Mouse (Mus musculus) liver, embryonic 16.5 days (tissue): Measurements from ENCODE around the gene Cfap221. TPM values are rescaled to one million over a fixed set of nuclear protein-coding genes. Genes with fewer than 3 reads are reported as not detected.

ENCODE experiments used
- ATAC-seq: fragments of 200-750 bp; cut with Nextera tagmentation; 2 replicates; pipeline ENCODE4 v1.8.0; 2017; ENCODE audit warnings: low read depth, mild to moderate bottlenecking, moderate number of reproducible peaks, moderate library complexity
- H3K27ac ChIP-seq: fragments of 300-500 bp; sonication (generic); 2 replicates; pipeline ENCODE4 v1.5.1; 2014; ENCODE audit warnings: mild to moderate bottlenecking, low read length
- H3K27me3 ChIP-seq: fragments of 300-500 bp; sonication (generic); 2 replicates; pipeline ENCODE4 v1.6.1; 2014; ENCODE audit warnings: low read depth, low read length, mixed read lengths; ENCODE audit not compliant: control insufficient read depth, insufficient read depth
- H3K36me3 ChIP-seq: fragments of 300-500 bp; sonication (generic); 2 replicates; pipeline ENCODE4 v1.6.1; 2014; ENCODE audit warnings: mild to moderate bottlenecking; ENCODE audit not compliant: control insufficient read depth, insufficient read depth
- H3K4me1 ChIP-seq: fragments of 300-500 bp; sonication (generic); 2 replicates; pipeline ENCODE4 v1.6.1; 2014; ENCODE audit warnings: low read depth, low read length, mixed read lengths; ENCODE audit not compliant: control insufficient read depth
- H3K4me2 ChIP-seq: fragments of 300-500 bp; sonication (generic); 2 replicates; pipeline ENCODE4 v1.6.1; 2014; ENCODE audit warnings: low read depth, low read length, mixed read lengths
- H3K4me3 ChIP-seq: fragments of 300-500 bp; sonication (generic); 2 replicates; pipeline ENCODE4 v1.5.1; 2014; ENCODE audit warnings: low read depth, mild to moderate bottlenecking, low read length
- H3K9ac ChIP-seq: fragments of 300-500 bp; sonication (generic); 2 replicates; pipeline ENCODE4 v1.6.1; 2014; ENCODE audit warnings: low read depth, low read length
- H3K9me3 ChIP-seq: fragments of 300-500 bp; sonication (generic); replicated peaks from 2 replicates; pipeline ENCODE4 v1.6.1; 2016; ENCODE audit warnings: low read length; ENCODE audit not compliant: control insufficient read depth
- WGBS: fragments of 180-500 bp; shearing (Covaris S2); extraction: QIAGEN DNeasy Blood & Tissue Kit; methylation state at CpG from one replicate; pipeline ENCODE4 v1.1.7; 2014; ENCODE audit not compliant: insufficient replicate concordance; 5-methylcytosine and 5-hydroxymethylcytosine counted together
- polyA plus RNA-seq: library from polyadenylated mRNA; unstranded; fragments of >200 nt; fragmentation: Nextera tagmentation; extraction: Ambion mirVana; gene quantifications from 2 replicates; pipeline ENCODE4 v1.2.1, GENCODE M21; 2015

The Cfap221 gene
- polyA plus RNA-seq, 1 experiment from 2014 or later = not detected

- ATAC-seq = no peak
- H3K36me3 ChIP-seq = no peaks in the 10 kb centered on the region
- no peaks in the 10 kb centered on the region for H3K27me3 ChIP-seq
- no peak overlapping the region for H3K4me3 ChIP-seq
- H3K27ac ChIP-seq = no peak overlapping the region
- no peaks in the 10 kb centered on the region for H3K9me3 ChIP-seq
- H3K4me2 ChIP-seq = no peak overlapping the region
- H3K9ac ChIP-seq = no peak overlapping the region
- no peaks in the 10 kb centered on the region for H3K4me1 ChIP-seq
- 35% methylated on average over 1 of the region's 1 CpGs for whole genome bisulfite sequencing
Measured at GRCm38 (mm10) chr1:119929715-119930114, 67.3 kb downstream of the Cfap221 start.

GRCm38 (mm10) chr1:119919299-119919698 lies 77.7 kb downstream of the Cfap221 start:
- Histone ChIP-seq H3K27ac (no peak overlapping the region), H3K27me3 (no peaks in the 10 kb centered on the region), H3K4me2 (no peak overlapping the region), H3K4me1 (no peaks in the 10 kb centered on the region), H3K9ac (no peak overlapping the region), H3K9me3 (no peaks in the 10 kb centered on the region), H3K4me3 (no peak overlapping the region), H3K36me3 (no peaks in the 10 kb centered on the region)
- ATAC-seq = no peak
- WGBS = 48% methylated on average over 4 of the region's 4 CpGs

- Histone ChIP-seq H3K36me3 (no peaks in the 10 kb centered on the region), H3K27me3 (no peaks in the 10 kb centered on the region), H3K4me2 (no peak overlapping the region), H3K9ac (no peak overlapping the region), H3K4me3 (no peak overlapping the region), H3K27ac (no peak overlapping the region), H3K4me1 (peaks cover 10% of the 10 kb centered on the region), H3K9me3 (no peaks in the 10 kb centered on the region)
- 67% methylated on average over 5 of the region's 5 CpGs for WGBS
- ATAC-seq = no peak
Measured at GRCm38 (mm10) chr1:119916823-119917371, 80.1 kb downstream of the Cfap221 start.

GRCm38 (mm10) chr1:119912953-119913814 lies 83.8 kb downstream of the Cfap221 start, which contains the start of gene Tmem177:
Tmem177 (minus strand) TSS chr1:119913208.
- peak within 1 kb of the TSS; percentile 82 for H3K4me2 ChIP-seq
- WGBS = 8% methylated on average over 42 of the region's 42 CpGs
- no peaks in the 10 kb centered on the region for H3K36me3 ChIP-seq
- H3K4me1 ChIP-seq = peaks cover 10% of the 10 kb centered on the region
- H3K27ac ChIP-seq = peak within 1 kb of the TSS; percentile 74
- no peaks in the 10 kb centered on the region for H3K9me3 ChIP-seq
- ATAC-seq = peak; percentile 95
- peak within 1 kb of the TSS; percentile 72 for H3K9ac ChIP-seq
- H3K27me3 ChIP-seq = no peaks in the 10 kb centered on the region
- H3K4me3 ChIP-seq = peak within 1 kb of the TSS; percentile 77

GRCm38 (mm10) chr1:119907206-119907748 lies 89.8 kb downstream of the Cfap221 start:
- ATAC-seq = no peak; the same call in 1 of the 2 replicates

GRCm38 (mm10) chr1:119903231-119903620 lies 93.8 kb downstream of the Cfap221 start:
- 35% methylated on average over 6 of the region's 6 CpGs for WGBS
- no peaks in the 10 kb centered on the region for H3K9me3 ChIP-seq
- no peak overlapping the region for H3K27ac ChIP-seq
- H3K27me3 ChIP-seq = no peaks in the 10 kb centered on the region
- H3K4me2 ChIP-seq = no peak overlapping the region
- H3K4me3 ChIP-seq = no peak overlapping the region
- no peaks in the 10 kb centered on the region for H3K4me1 ChIP-seq
- no peak for ATAC-seq
- H3K9ac ChIP-seq = no peak overlapping the region
- H3K36me3 ChIP-seq = no peaks in the 10 kb centered on the region

More at GRCm38 (mm10) chr1:119907206-119907748, 89.8 kb downstream of the Cfap221 start:
- H3K27me3 ChIP-seq = no peaks in the 10 kb centered on the region
- no peaks in the 10 kb centered on the region for H3K36me3 ChIP-seq
- H3K4me3 ChIP-seq = no peak overlapping the region
- H3K27ac ChIP-seq = no peak overlapping the region
- H3K9ac ChIP-seq = no peak overlapping the region
- H3K4me1 ChIP-seq = peaks cover 5% of the 10 kb centered on the region
- no peak overlapping the region for H3K4me2 ChIP-seq
- no peaks in the 10 kb centered on the region for H3K9me3 ChIP-seq
- 57% methylated on average over 2 of the region's 2 CpGs for WGBS

GRCm38 (mm10) chr1:119902551-119903230 lies 94.3 kb downstream of the Cfap221 start:
- Histone ChIP-seq H3K27ac (no peak overlapping the region), H3K27me3 (no peaks in the 10 kb centered on the region), H3K4me3 (no peak overlapping the region), H3K4me2 (no peak overlapping the region), H3K4me1 (no peaks in the 10 kb centered on the region), H3K36me3 (no peaks in the 10 kb centered on the region), H3K9me3 (no peaks in the 10 kb centered on the region), H3K9ac (no peak overlapping the region)
- WGBS = 50% methylated on average over 8 of the region's 8 CpGs
- no peak for ATAC-seq

- Histone ChIP-seq H3K27ac (no peak overlapping the region), H3K36me3 (no peaks in the 10 kb centered on the region), H3K9me3 (no peaks in the 10 kb centered on the region), H3K27me3 (no peaks in the 10 kb centered on the region), H3K9ac (no peak overlapping the region), H3K4me2 (no peak overlapping the region), H3K4me3 (no peak overlapping the region), H3K4me1 (no peaks in the 10 kb centered on the region)
- WGBS = 65% methylated on average over 11 of the region's 11 CpGs
- ATAC-seq = 0 out of 2 replicates have a peak, but pooled peaks have one; percentile 26
Measured at GRCm38 (mm10) chr1:119899195-119900123, 97.6 kb downstream of the Cfap221 start.
